Mouse (Mus musculus) 3134 (cell line): Measurements from ENCODE around the gene Ankrd11.
A peak's percentile ranks its signal among the peaks of the same experiment; 100 is the strongest.

ENCODE experiments used
- DNase-seq: peaks from one replicate; pipeline ENCODE4 v3.0.0-alpha.2; 2011; ENCODE audit warnings: low spot score; ENCODE audit not compliant: insufficient read length; ENCODE audit errors: extremely low read depth

Ankrd11 gene

DNA sequence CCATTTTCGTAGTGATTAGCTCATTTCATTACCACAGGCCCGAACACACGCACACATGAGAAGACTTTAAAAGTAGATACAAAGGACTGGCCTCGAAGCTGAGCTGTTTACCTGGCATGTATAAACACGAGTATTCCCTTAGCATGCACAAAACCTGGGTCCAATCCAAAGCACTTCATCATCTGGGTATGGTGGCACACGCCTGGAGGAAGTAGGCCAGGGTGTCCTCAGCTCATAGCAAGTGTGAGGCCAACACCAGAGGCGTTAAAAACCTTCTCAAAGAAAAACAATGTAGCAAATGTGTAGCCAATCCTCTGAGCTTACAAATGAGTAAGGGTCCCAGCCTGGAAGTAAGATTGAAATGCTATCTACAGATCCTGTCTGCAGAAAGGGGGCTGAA lies 27.6 kb downstream of the Ankrd11 start:
- no peak for DNase-seq

DNA sequence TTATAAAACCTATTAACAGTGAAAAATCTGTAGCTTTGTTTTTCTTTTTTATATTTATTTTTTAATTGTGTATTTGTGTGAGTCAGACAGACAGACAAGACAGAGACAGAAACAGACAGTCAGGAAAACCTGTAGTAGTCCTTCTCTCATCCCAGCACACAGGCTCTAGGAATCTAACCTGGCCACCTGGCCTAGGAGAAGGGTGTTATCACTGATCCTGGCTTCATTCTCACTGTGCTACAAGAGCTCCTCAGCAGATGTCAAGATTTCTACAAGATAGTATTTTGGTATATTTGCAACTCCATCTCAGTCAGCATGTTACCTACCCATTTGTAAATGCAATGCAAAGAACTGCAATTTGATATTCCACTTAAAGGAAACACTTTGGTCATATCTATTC lies 30.8 kb downstream of the Ankrd11 start:
- DNase-seq, result no peak

GRCm38 (mm10) chr8:123005805-123006204 lies 36.3 kb downstream of the Ankrd11 start:
- DNase-seq, result no peak

- no peak for DNase-seq
Observed at GRCm38 (mm10) chr8:123005328-123005727, 36.7 kb downstream of the Ankrd11 start.

DNA sequence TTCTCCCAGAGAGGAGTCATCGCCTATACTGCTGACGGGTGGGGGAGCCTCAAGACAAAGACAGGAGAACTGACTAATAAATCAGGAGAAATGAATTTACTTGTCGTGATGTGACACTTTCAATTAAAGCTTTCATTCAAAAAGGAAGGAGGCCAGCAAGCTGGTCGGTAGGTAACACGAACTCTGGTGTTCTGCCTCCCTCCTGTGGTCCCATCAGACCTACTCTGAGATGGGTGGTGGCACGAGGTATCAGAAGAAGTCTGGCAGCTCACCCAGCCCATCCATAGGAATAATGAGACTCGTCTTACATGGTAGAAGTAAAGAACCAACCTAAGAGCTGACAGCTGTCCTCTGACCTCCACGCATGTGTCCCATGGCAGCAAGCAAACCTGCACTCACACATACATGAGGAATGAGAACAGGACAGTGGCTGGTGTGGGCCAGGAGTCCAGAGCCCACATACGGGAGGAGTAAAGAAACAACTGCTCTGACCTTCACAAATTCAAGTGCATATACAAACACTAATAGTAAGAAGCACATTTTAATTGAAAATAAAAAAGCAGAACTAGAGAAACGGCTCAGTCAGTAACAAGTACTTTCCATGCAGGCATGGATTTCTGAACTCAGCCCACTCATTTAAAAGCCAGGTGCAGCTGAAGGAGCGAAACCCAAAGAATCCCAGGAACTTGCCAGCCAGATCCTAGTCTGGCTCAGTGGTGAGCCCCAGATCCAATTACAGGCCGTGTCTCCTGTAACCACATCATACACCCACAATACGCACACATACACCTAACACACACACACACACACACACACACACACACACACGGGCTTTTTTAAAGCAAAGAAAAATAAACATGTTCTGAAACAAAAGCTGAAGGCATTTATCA lies 37.8 kb downstream of the Ankrd11 start:
- no peak for DNase-seq

DNA sequence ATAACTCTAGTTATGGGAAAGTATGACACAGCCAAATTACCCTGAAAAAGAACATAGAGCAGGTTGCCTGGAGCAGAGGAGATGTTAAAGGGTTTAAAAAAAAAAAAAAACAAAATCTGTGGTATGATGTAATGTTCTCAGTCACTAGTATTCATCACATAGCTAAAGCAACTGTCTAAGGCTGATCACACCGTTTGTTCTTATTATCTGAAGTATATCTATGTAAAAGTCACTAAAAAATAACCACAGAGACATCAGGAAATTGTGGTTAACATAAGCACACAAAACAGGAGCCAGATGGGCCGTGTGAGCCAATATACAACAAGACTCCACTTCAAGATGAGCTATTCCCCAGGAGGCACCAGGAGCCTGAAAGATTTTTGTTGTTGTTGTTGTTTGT lies 41.8 kb downstream of the Ankrd11 start:
- DNase-seq, result no peak

GRCm38 (mm10) chr8:122997963-122998362 lies 44.1 kb downstream of the Ankrd11 start:
- no peak for DNase-seq

DNA sequence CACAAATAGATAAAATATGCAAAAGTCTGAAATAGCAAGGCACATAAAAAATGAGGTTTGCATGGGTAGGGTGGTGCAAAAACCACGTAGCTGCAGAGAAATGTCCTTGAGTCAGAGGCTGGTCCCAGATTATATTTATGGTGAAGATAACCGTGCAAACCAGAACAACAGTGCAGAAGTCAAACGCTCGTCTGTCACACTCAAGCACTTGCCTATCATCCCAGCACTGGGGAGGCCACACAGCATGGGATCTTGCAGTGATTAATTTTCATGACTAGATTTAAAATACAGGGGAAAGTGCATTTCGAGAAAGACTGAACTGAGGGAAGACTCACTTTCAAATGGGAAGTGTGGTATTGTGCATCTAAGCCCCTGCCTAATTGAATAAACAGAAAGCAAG lies 48.3 kb downstream of the Ankrd11 start:
- no peak for DNase-seq

- DNase-seq, result no peak
Observed at GRCm38 (mm10) chr8:122993031-122993430, 49.0 kb downstream of the Ankrd11 start.

- no peak for DNase-seq
Observed at GRCm38 (mm10) chr8:122992296-122992695, 49.8 kb downstream of the Ankrd11 start.

GRCm38 (mm10) chr8:122991368-122991767 lies 50.7 kb downstream of the Ankrd11 start:
- no peak for DNase-seq

- DNase-seq, result peak; percentile 32
Observed at GRCm38 (mm10) chr8:122989976-122990375, 52.1 kb downstream of the Ankrd11 start.

- no peak for DNase-seq
Observed at GRCm38 (mm10) chr8:122988955-122989354, 53.1 kb downstream of the Ankrd11 start.

DNA sequence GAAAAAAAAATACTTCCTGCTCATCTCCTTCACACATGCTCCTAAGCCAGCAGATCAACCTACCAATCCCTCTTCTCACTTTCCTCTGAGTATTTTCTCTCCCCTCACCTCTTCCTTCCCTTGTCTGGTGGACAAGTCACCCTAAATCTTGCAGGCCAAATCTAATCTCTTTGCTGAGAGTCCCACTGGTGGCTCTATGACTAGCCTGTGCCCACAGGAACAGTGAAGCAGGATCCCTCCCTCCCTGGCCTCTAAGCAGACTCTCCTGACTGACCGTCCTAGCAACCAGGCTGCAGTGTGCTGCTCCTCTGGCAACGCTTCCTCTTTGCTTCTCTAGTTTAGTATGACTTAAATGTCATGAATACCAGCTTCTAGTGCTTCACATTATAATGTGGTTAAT lies 54.8 kb downstream of the Ankrd11 start:
- DNase-seq, result no peak

- DNase-seq, result no peak
Observed at GRCm38 (mm10) chr8:122986501-122987184, 55.4 kb downstream of the Ankrd11 start.

DNA sequence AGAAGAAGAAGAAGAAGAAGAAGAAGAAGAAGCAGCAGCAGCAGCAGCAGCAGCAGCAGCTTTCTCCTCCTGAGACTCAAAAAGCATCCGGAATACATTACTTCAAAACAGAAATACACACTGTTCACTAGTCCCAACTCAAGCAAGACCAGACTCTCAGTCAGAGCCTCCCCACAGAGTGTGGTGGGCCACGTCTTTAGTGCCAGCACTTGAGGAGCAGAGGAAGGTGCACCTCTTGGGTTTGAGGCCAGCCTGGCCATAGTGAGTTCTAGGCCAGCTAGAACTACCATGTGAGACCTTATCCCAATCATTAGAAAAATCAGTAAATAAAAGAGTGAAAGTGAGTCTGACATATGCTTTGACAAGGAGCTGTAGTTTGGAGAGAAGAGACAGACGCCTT lies 57.9 kb downstream of the Ankrd11 start:
- DNase-seq, result no peak

- DNase-seq, result no peak
Observed at GRCm38 (mm10) chr8:122983178-122983942, 58.7 kb downstream of the Ankrd11 start.

DNA sequence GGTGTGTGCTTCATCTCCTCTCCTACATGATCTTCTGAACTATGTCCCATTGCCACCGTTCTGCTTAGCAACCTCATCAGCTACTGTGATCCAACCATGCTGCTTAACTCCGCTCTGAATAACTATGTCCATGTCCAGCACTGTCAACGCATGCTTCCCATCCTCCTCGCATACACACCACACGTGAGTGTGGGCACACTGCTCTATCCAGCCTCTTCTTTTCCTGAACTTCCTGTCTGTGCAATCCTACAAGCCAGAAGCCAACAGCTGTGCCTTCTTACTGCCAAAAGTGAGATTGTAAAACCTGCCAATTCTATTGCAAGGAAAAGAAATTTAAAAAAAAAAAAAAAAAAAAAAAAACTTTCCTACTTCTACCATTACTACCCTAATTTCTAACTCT lies 60.4 kb downstream of the Ankrd11 start:
- no peak for DNase-seq

DNA sequence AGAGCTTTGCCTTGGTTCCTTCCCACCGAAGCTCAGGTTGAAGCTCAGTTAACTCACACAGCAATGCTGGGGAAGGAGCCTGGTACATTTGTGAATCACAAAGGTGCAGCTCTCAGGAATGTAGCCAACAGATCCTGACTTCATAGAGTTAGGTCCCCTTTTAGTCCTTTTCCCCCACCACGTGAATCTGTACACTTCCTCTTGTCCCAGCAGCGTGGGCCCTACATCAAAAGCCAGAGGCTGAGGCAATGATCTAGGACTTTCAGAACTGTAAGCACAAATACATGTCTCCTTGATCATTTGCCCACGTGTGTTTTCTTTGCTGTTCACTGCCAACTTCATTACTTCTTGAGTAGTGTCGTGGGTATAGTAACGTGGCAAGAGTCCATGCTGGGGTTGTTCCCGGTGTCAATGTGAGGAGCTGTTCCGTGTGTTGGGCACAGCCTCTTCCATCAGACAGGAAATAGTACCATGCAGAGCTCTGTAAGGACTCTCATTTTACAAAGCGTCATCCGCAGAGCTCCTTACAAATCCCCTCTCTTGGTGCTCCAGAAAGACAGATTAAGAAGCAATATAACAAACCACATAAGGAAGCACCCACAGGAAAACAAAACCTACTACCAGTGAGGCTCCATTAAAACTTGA lies 62.1 kb downstream of the Ankrd11 start:
- DNase-seq, result no peak

GRCm38 (mm10) chr8:122979424-122979823 lies 62.7 kb downstream of the Ankrd11 start:
- DNase-seq, result no peak

- no peak for DNase-seq
Observed at GRCm38 (mm10) chr8:122976046-122976445, 66.0 kb downstream of the Ankrd11 start.
